Mouse (Mus musculus): ENCODE results near the gene Sgce. TPM values are rescaled to one million over a fixed set of nuclear protein-coding genes. Genes with fewer than 3 reads are reported as not detected.

Sgce gene
- polyA plus RNA-seq, 1 experiment from 2014 or later: 53.7 TPM

GRCm38 (mm10) chr6:4703908-4704307 lies 43.1 kb downstream of the Sgce start:
- Histone ChIP-seq H3K4me1 (replicated peaks; ENCODE audit: control insufficient read depth, insufficient read depth, low read length) (no peaks in the 10 kb centered on the region), H3K9me3 (ENCODE audit: control insufficient read depth, low read length) (no peaks in the 10 kb centered on the region), H3K4me2 (ENCODE audit: low read length) (no peak overlapping the region), H3K27ac (ENCODE audit: low read length) (no peak overlapping the region), H3K9ac (replicated peaks; ENCODE audit: low read depth, low read length) (no peak overlapping the region), H3K4me3 (replicated peaks; ENCODE audit: low read length) (no peak overlapping the region), H3K36me3 (ENCODE audit: control insufficient read depth, insufficient read depth) (no peaks in the 10 kb centered on the region), H3K27me3 (replicated peaks; ENCODE audit: control insufficient read depth, insufficient read depth, low read length) (no peaks in the 10 kb centered on the region)
- WGBS: 82% methylated on average over 7 of the region's 7 CpGs
- ATAC-seq: no peak

GRCm38 (mm10) chr6:4701641-4702040 lies 45.4 kb downstream of the Sgce start:
- Histone ChIP-seq H3K9ac (replicated peaks; ENCODE audit: low read depth, low read length) (no peak overlapping the region), H3K9me3 (ENCODE audit: control insufficient read depth, low read length) (no peaks in the 10 kb centered on the region), H3K27me3 (replicated peaks; ENCODE audit: control insufficient read depth, insufficient read depth, low read length) (no peaks in the 10 kb centered on the region), H3K4me1 (replicated peaks; ENCODE audit: control insufficient read depth, insufficient read depth, low read length) (no peaks in the 10 kb centered on the region), H3K4me3 (replicated peaks; ENCODE audit: low read length) (no peak overlapping the region), H3K4me2 (ENCODE audit: low read length) (no peak overlapping the region), H3K36me3 (ENCODE audit: control insufficient read depth, insufficient read depth) (no peaks in the 10 kb centered on the region), H3K27ac (ENCODE audit: low read length) (no peak overlapping the region)
- ATAC-seq: no peak
- 94% methylated on average over 8 of the region's 8 CpGs for WGBS

- 64% methylated on average over 3 of the region's 3 CpGs for WGBS
These were observed 51.2 kb downstream of the Sgce start for GRCm38 (mm10) chr6:4695778-4696177.

GRCm38 (mm10) chr6:4694672-4695231 lies 52.3 kb downstream of the Sgce start:
- H3K4me2 ChIP-seq (ENCODE audit: low read length): no peak overlapping the region
- no peaks in the 10 kb centered on the region for H3K4me1 ChIP-seq (replicated peaks; ENCODE audit: control insufficient read depth, insufficient read depth, low read length)
- ATAC-seq: no peak
- no peak overlapping the region for H3K4me3 ChIP-seq (replicated peaks; ENCODE audit: low read length)
- 61% methylated on average over 8 of the region's 8 CpGs for WGBS
- no peaks in the 10 kb centered on the region for H3K27me3 ChIP-seq (replicated peaks; ENCODE audit: control insufficient read depth, insufficient read depth, low read length)
- H3K9me3 ChIP-seq (ENCODE audit: control insufficient read depth, low read length): 0 out of 2 replicates have a peak, but pooled peaks cover 4% of the 10 kb centered on the region
- H3K27ac ChIP-seq (ENCODE audit: low read length): no peak overlapping the region
- H3K36me3 ChIP-seq (ENCODE audit: control insufficient read depth, insufficient read depth): peaks cover 5% of the 10 kb centered on the region; the same call in 1 of the 2 replicates
- no peak overlapping the region for H3K9ac ChIP-seq (replicated peaks; ENCODE audit: low read depth, low read length)

More at GRCm38 (mm10) chr6:4695778-4696177, 51.2 kb downstream of the Sgce start:
- H3K4me2 ChIP-seq (ENCODE audit: low read length): no peak overlapping the region
- no peaks in the 10 kb centered on the region for H3K4me1 ChIP-seq (replicated peaks; ENCODE audit: control insufficient read depth, insufficient read depth, low read length)
- no peak overlapping the region for H3K27ac ChIP-seq (ENCODE audit: low read length)
- ATAC-seq: no peak
- no peak overlapping the region for H3K4me3 ChIP-seq (replicated peaks; ENCODE audit: low read length)
- no peaks in the 10 kb centered on the region for H3K27me3 ChIP-seq (replicated peaks; ENCODE audit: control insufficient read depth, insufficient read depth, low read length)
- 0 out of 2 replicates have a peak, but pooled peaks cover 4% of the 10 kb centered on the region for H3K9me3 ChIP-seq (ENCODE audit: control insufficient read depth, low read length)
- H3K36me3 ChIP-seq (ENCODE audit: control insufficient read depth, insufficient read depth): 0 out of 2 replicates have a peak, but pooled peaks cover 2% of the 10 kb centered on the region
- H3K9ac ChIP-seq (replicated peaks; ENCODE audit: low read depth, low read length): no peak overlapping the region

- ATAC-seq: no peak
- H3K27ac ChIP-seq (ENCODE audit: low read length): no peak overlapping the region
- no peak overlapping the region for H3K4me2 ChIP-seq (ENCODE audit: low read length)
- H3K9me3 ChIP-seq (ENCODE audit: control insufficient read depth, low read length): 0 out of 2 replicates have a peak, but pooled peaks cover 4% of the 10 kb centered on the region
- H3K4me3 ChIP-seq (replicated peaks; ENCODE audit: low read length): no peak overlapping the region
- WGBS: 55% methylated on average over 10 of the region's 10 CpGs
- H3K9ac ChIP-seq (replicated peaks; ENCODE audit: low read depth, low read length): no peak overlapping the region
- no peaks in the 10 kb centered on the region for H3K4me1 ChIP-seq (replicated peaks; ENCODE audit: control insufficient read depth, insufficient read depth, low read length)
- peaks cover 5% of the 10 kb centered on the region; the same call in 1 of the 2 replicates for H3K36me3 ChIP-seq (ENCODE audit: control insufficient read depth, insufficient read depth)
- H3K27me3 ChIP-seq (replicated peaks; ENCODE audit: control insufficient read depth, insufficient read depth, low read length): no peaks in the 10 kb centered on the region
These were observed 53.5 kb downstream of the Sgce start for GRCm38 (mm10) chr6:4693544-4693943.

GRCm38 (mm10) chr6:4690438-4690837 lies 56.6 kb downstream of the Sgce start:
- Histone ChIP-seq H3K9me3 (ENCODE audit: control insufficient read depth, low read length) (no peaks in the 10 kb centered on the region), H3K4me2 (ENCODE audit: low read length) (no peak overlapping the region), H3K27me3 (replicated peaks; ENCODE audit: control insufficient read depth, insufficient read depth, low read length) (no peaks in the 10 kb centered on the region), H3K9ac (replicated peaks; ENCODE audit: low read depth, low read length) (no peak overlapping the region), H3K4me1 (replicated peaks; ENCODE audit: control insufficient read depth, insufficient read depth, low read length) (no peaks in the 10 kb centered on the region), H3K27ac (ENCODE audit: low read length) (no peak overlapping the region), H3K4me3 (replicated peaks; ENCODE audit: low read length) (no peak overlapping the region), H3K36me3 (ENCODE audit: control insufficient read depth, insufficient read depth) (peaks cover 5% of the 10 kb centered on the region; the same call in 1 of the 2 replicates)
- ATAC-seq: peak; percentile 56
- WGBS: 87% methylated on average over 4 of the region's 4 CpGs

GRCm38 (mm10) chr6:4684706-4685340 lies 62.2 kb downstream of the Sgce start:
- Histone ChIP-seq H3K36me3 (ENCODE audit: control insufficient read depth, insufficient read depth) (no peaks in the 10 kb centered on the region), H3K27me3 (replicated peaks; ENCODE audit: control insufficient read depth, insufficient read depth, low read length) (no peaks in the 10 kb centered on the region), H3K4me1 (replicated peaks; ENCODE audit: control insufficient read depth, insufficient read depth, low read length) (peaks cover 7% of the 10 kb centered on the region), H3K9ac (replicated peaks; ENCODE audit: low read depth, low read length) (no peak overlapping the region), H3K4me3 (replicated peaks; ENCODE audit: low read length) (no peak overlapping the region), H3K9me3 (ENCODE audit: control insufficient read depth, low read length) (no peaks in the 10 kb centered on the region), H3K4me2 (ENCODE audit: low read length) (no peak overlapping the region), H3K27ac (ENCODE audit: low read length) (no peak overlapping the region)
- 75% methylated on average over 10 of the region's 10 CpGs for WGBS
- no peak for ATAC-seq

- no peaks in the 10 kb centered on the region for H3K27me3 ChIP-seq (replicated peaks; ENCODE audit: control insufficient read depth, insufficient read depth, low read length)
- no peaks in the 10 kb centered on the region for H3K36me3 ChIP-seq (ENCODE audit: control insufficient read depth, insufficient read depth)
- H3K4me1 ChIP-seq (replicated peaks; ENCODE audit: control insufficient read depth, insufficient read depth, low read length): peaks cover 13% of the 10 kb centered on the region
- no peak overlapping the region for H3K4me3 ChIP-seq (replicated peaks; ENCODE audit: low read length)
- H3K9me3 ChIP-seq (ENCODE audit: control insufficient read depth, low read length): no peaks in the 10 kb centered on the region
- no peak overlapping the region for H3K9ac ChIP-seq (replicated peaks; ENCODE audit: low read depth, low read length)
- H3K27ac ChIP-seq (ENCODE audit: low read length): peak overlapping the region; percentile 55
- no peak overlapping the region for H3K4me2 ChIP-seq (ENCODE audit: low read length)
- no peak for ATAC-seq
- 73% methylated on average over 4 of the region's 4 CpGs for WGBS
These were observed 66.4 kb downstream of the Sgce start for GRCm38 (mm10) chr6:4680576-4680975.

GRCm38 (mm10) chr6:4679981-4680380 lies 67.0 kb downstream of the Sgce start:
- H3K9me3 ChIP-seq (ENCODE audit: control insufficient read depth, low read length): no peaks in the 10 kb centered on the region
- H3K27me3 ChIP-seq (replicated peaks; ENCODE audit: control insufficient read depth, insufficient read depth, low read length): no peaks in the 10 kb centered on the region
- ATAC-seq: peak; percentile 52
- no peak overlapping the region for H3K9ac ChIP-seq (replicated peaks; ENCODE audit: low read depth, low read length)
- H3K4me1 ChIP-seq (replicated peaks; ENCODE audit: control insufficient read depth, insufficient read depth, low read length): peaks cover 13% of the 10 kb centered on the region
- H3K4me2 ChIP-seq (ENCODE audit: low read length): no peak overlapping the region
- 26% methylated on average over 1 of the region's 1 CpGs for WGBS
- peak overlapping the region; percentile 24 for H3K27ac ChIP-seq (ENCODE audit: low read length)
- H3K36me3 ChIP-seq (ENCODE audit: control insufficient read depth, insufficient read depth): no peaks in the 10 kb centered on the region
- no peak overlapping the region for H3K4me3 ChIP-seq (replicated peaks; ENCODE audit: low read length)
